Mouse (Mus musculus) brain, embryonic 14.5 days (tissue): ENCODE data around the gene Cnpy1.

Experiments
- CTCF ChIP-seq: fragments of 200-500 bp; IDR thresholded peaks from 2 replicates; pipeline ENCODE4 v1.5.1; 2012; ENCODE audit warnings: inconsistent platforms, mild to moderate bottlenecking, moderate library complexity, borderline replicate concordance; ENCODE audit not compliant: insufficient read depth, insufficient read length; ENCODE audit errors: extremely low read depth
- POLR2A ChIP-seq: fragments of 200-500 bp; IDR thresholded peaks from 2 replicates; pipeline ENCODE4 v1.6.1; 2012; ENCODE audit warnings: mild to moderate bottlenecking, inconsistent platforms, borderline replicate concordance; ENCODE audit not compliant: poor library complexity, insufficient read depth, insufficient read length, severe bottlenecking; ENCODE audit errors: extremely low read depth

GRCm38 (mm10) chr5:28167611-28168252 lies 77.9 kb downstream of the Cnpy1 start:
- TF ChIP-seq POLR2A: no peak
- TF ChIP-seq CTCF: no peak
